Mouse (Mus musculus) intestine, embryonic 14.5 days (tissue): Measurements from ENCODE around the gene B3gntl1. TPM values are rescaled to one million over a fixed set of nuclear protein-coding genes. Genes with fewer than 3 reads are reported as not detected.
A peak's percentile ranks its signal among the peaks of the same experiment; 100 is the strongest.

ENCODE experiments used
- ATAC-seq: fragments of 200-750 bp; cut with Nextera tagmentation; replicated peaks from 2 replicates; pipeline ENCODE4 v1.8.0; 2017; ENCODE audit warnings: low read depth, moderate number of reproducible peaks, moderate TSS enrichment, moderate library complexity; ENCODE audit not compliant: low FRiP score, low TSS enrichment
- DNase-seq: peaks from one replicate; pipeline ENCODE4 v3.0.0-alpha.2; 2018; ENCODE audit warnings: low spot score
- H3K27ac ChIP-seq: fragments of 300-500 bp; sonication (generic); 2 replicates; pipeline ENCODE4 v1.5.1; 2014; ENCODE audit warnings: low read depth, mild to moderate bottlenecking, control low read depth
- H3K27me3 ChIP-seq: fragments of 300-500 bp; sonication (generic); replicated peaks from 2 replicates; pipeline ENCODE4 v1.6.1; 2014; ENCODE audit warnings: low read length, control low read depth; ENCODE audit not compliant: control insufficient read depth, insufficient read depth
- H3K36me3 ChIP-seq: fragments of 300-500 bp; sonication (generic); 2 replicates; pipeline ENCODE4 v1.6.1; 2014; ENCODE audit warnings: low read length, control low read depth; ENCODE audit not compliant: control insufficient read depth, insufficient read depth
- H3K4me1 ChIP-seq: fragments of 300-500 bp; sonication (generic); replicated peaks from 2 replicates; pipeline ENCODE4 v1.6.1; 2014; ENCODE audit warnings: low read length, control low read depth, mixed read lengths; ENCODE audit not compliant: control insufficient read depth, insufficient read depth
- H3K4me2 ChIP-seq: fragments of 300-500 bp; sonication (generic); 2 replicates; pipeline ENCODE4 v1.6.1; 2014; ENCODE audit warnings: low read length
- H3K4me3 ChIP-seq: fragments of 300-500 bp; sonication (generic); 2 replicates; pipeline ENCODE4 v1.5.1; 2014; ENCODE audit warnings: low read depth, low read length, control low read depth, mixed read lengths
- H3K9ac ChIP-seq: fragments of 300-500 bp; sonication (generic); 2 replicates; pipeline ENCODE4 v1.6.1; 2014; ENCODE audit warnings: mild to moderate bottlenecking, low read length
- H3K9me3 ChIP-seq: fragments of 300-500 bp; sonication (generic); 2 replicates; pipeline ENCODE4 v1.6.1; 2016; ENCODE audit warnings: low read length, control low read depth; ENCODE audit not compliant: control insufficient read depth
- WGBS: fragments of 180-500 bp; shearing (Covaris S2); extraction: QIAGEN DNeasy Blood & Tissue Kit; methylation state at CpG from one replicate; pipeline ENCODE4 v1.1.7; 2014; 5-methylcytosine and 5-hydroxymethylcytosine counted together
- polyA plus RNA-seq: library from polyadenylated mRNA; unstranded; fragments of >200 nt; fragmentation: Nextera tagmentation; extraction: Ambion mirVana; gene quantifications from 2 replicates; pipeline ENCODE4 v1.2.1, GENCODE M21; 2014

B3gntl1 gene
- 8.0 and 8.3 TPM in 2 replicates for polyA plus RNA-seq

DNA sequence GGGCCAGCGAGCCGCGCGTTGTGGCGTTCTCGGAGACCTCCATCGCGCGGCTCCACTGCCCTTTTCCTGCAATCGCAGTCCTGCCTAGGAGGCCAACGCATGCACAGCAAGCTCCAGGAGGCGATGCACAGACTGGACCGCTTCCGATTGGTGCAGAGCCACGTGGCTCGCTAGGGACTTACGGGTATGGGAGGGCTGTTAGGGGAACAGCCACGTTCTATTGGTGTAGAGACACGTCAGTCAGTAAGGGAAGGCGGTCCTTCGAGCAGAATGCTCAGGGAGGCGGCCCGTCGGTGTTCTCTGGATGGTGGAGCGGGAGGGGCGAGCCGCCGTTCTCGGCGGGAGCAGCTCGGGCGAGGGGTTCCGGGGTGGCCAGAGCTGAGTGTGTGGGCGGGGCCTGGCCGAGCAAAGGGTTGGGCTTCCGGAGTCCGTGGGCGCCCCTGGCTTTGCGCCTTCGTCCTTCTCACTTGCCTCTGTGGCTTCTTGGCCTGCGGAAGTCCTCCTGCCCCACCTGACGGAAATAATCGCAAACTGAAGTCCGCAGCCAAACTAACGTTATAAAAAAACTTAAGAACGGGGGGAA lies at the start of gene B3gntl1:
TSS of gene B3gntl1 (minus strand) at position 164 of the 583 bp plus-strand sequence.
- DNase-seq (peak; percentile 100), ATAC-seq (peak; percentile 100)
- H3K9me3 ChIP-seq: no peaks in the 10 kb centered on the region
- peak within 1 kb of the TSS; percentile 76 for H3K4me3 ChIP-seq
- H3K9ac ChIP-seq: peak within 1 kb of the TSS; percentile 69
- peaks cover 7% of the 10 kb centered on the region; the same call in 1 of the 2 replicates for H3K4me1 ChIP-seq
- peak within 1 kb of the TSS; percentile 94 for H3K27ac ChIP-seq
- H3K27me3 ChIP-seq: no peaks in the 10 kb centered on the region
- peak within 1 kb of the TSS; percentile 77 for H3K4me2 ChIP-seq
- WGBS: 2% methylated on average over 46 of the region's 46 CpGs
- peaks cover 4% of the 10 kb centered on the region; the same call in 1 of the 2 replicates for H3K36me3 ChIP-seq

DNA sequence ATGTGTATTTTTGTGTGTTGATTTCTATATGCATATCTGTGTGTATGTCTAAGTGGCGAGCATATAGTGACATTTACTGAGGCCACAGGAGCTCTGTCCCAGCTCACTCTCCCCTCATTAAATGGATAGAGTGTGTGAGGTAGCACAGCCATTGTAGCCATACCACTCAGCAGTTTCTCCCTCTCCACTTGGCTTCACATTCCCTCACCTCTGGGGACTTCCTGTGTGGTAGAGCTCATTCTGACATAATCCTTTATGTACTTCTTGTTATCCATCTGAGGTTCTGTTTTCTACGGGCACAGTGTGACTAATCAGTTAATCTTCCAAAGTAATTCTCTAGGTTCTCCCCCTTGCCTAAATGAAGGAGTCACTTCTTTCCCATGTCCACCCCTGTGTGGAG lies 49.5 kb upstream of the B3gntl1 start:
- Histone ChIP-seq H3K36me3 (no peaks in the 10 kb centered on the region), H3K9ac (no peak overlapping the region), H3K27ac (no peak overlapping the region), H3K9me3 (no peaks in the 10 kb centered on the region), H3K4me2 (no peak overlapping the region), H3K27me3 (no peaks in the 10 kb centered on the region), H3K4me3 (no peak overlapping the region), H3K4me1 (no peaks in the 10 kb centered on the region)
- WGBS: 77% methylated on average over 2 of the region's 2 CpGs
- no peak for ATAC-seq
- DNase-seq: no peak

DNA sequence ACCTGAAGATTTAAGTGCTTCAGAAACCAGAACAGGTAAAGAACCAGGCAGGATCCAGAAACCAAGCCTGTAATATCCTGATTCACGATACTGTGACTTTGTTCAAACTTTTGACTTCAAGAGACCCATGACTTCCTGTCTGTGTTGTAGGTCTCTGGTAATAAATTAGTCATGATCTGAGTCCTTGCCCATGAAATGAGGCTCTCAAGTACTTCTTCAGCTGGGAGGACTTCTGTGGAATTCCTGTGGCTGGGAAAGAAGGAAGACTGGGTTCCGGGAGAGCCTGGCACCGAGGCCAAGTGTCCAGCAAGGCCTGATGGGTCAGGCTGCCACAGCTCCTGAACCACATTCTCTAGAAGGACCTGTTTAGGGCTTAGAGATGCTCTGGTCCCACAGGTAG lies 47.8 kb upstream of the B3gntl1 start:
- Histone ChIP-seq H3K27ac (no peak overlapping the region), H3K9ac (no peak overlapping the region), H3K4me1 (no peaks in the 10 kb centered on the region), H3K27me3 (no peaks in the 10 kb centered on the region), H3K9me3 (no peaks in the 10 kb centered on the region), H3K4me2 (no peak overlapping the region), H3K4me3 (no peak overlapping the region), H3K36me3 (peaks cover 9% of the 10 kb centered on the region)
- no peak for ATAC-seq
- 84% methylated on average over 3 of the region's 3 CpGs for WGBS
- no peak for DNase-seq

GRCm38 (mm10) chr11:121717724-121718123 lies 44.8 kb upstream of the B3gntl1 start:
- no peaks in the 10 kb centered on the region for H3K27me3 ChIP-seq
- peak; percentile 71 for DNase-seq
- no peak overlapping the region for H3K27ac ChIP-seq
- WGBS: 46% methylated on average over 6 of the region's 6 CpGs
- no peak overlapping the region for H3K4me3 ChIP-seq
- no peaks in the 10 kb centered on the region for H3K9me3 ChIP-seq
- H3K36me3 ChIP-seq: peaks cover 17% of the 10 kb centered on the region
- 0 out of 2 replicates have a peak, but pooled peaks cover 2% of the 10 kb centered on the region for H3K4me1 ChIP-seq
- H3K4me2 ChIP-seq: no peak overlapping the region
- peak; percentile 82 for ATAC-seq
- no peak overlapping the region for H3K9ac ChIP-seq

DNA sequence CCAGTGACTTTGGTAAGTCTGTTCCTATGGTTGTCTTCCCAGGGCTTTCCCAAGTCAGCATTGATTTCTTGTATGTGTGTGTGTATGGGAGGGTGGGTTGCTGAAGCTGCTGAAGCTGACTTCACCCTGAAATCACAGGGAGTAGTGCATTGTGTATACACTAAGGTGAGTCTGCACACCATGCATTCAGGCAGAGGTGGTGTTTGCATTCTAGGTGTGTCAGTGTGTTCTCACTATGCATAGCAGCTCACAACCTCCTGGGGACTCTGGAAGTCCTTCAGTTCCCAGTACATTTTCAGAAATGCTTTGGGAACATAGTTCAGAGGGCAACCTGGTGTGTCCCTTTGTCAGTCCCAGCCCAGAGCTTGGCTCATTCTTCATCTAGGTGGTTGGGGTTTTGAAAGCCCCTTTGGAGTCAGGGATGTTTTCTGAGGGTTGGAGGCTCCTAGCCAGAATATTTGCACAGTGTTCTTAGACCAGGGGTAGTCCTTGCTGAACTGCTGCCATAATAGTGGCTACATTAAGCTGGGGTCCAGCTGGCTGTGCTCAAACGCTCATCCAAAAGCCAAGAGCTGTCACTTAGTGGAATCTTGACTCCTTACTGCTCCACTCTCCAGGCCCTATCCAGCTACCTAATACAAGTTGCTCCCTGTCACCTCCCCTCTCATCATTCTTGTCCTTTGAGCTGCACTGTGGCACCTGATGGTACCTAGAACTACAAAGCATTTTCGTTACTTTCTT lies 42.0 kb upstream of the B3gntl1 start:
- H3K36me3 ChIP-seq: peaks cover 21% of the 10 kb centered on the region
- H3K27me3 ChIP-seq: no peaks in the 10 kb centered on the region
- DNase-seq (no peak), ATAC-seq (no peak)
- 73% methylated on average over 2 of the region's 2 CpGs for WGBS
- no peak overlapping the region for H3K4me3 ChIP-seq
- H3K27ac ChIP-seq: no peak overlapping the region
- no peaks in the 10 kb centered on the region for H3K9me3 ChIP-seq
- H3K9ac ChIP-seq: no peak overlapping the region
- H3K4me1 ChIP-seq: 0 out of 2 replicates have a peak, but pooled peaks cover 6% of the 10 kb centered on the region
- no peak overlapping the region for H3K4me2 ChIP-seq

DNA sequence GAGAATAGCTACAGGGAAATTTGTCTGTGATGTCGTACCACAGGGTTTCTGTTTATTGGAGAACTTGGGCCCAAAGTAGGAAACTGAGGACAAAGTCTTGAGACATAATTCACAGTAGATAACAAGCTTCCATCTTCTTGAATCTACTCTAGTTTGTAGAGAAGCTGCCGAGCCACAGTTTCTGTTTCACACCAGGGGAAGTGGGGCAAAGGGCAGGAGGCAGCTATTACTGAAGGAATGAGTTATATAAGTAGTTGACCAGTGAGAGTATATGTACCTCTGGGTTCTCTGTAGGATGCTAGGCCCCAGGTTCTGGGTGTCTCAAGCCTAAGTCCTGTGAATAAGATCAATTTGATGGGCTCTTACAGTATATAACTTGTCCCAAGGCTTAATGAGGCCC lies 40.6 kb upstream of the B3gntl1 start:
- no peaks in the 10 kb centered on the region for H3K9me3 ChIP-seq
- no peak for DNase-seq
- H3K4me3 ChIP-seq: no peak overlapping the region
- H3K27me3 ChIP-seq: no peaks in the 10 kb centered on the region
- H3K4me2 ChIP-seq: 0 out of 2 replicates have a peak overlapping the region, but pooled peaks have one; percentile 9
- WGBS: 69% methylated on average over 2 of the region's 2 CpGs
- H3K36me3 ChIP-seq: peaks cover 21% of the 10 kb centered on the region
- H3K9ac ChIP-seq: no peak overlapping the region
- peak overlapping the region; percentile 5; the same call in 1 of the 2 replicates for H3K27ac ChIP-seq
- H3K4me1 ChIP-seq: 0 out of 2 replicates have a peak, but pooled peaks cover 6% of the 10 kb centered on the region
- no peak for ATAC-seq

DNA sequence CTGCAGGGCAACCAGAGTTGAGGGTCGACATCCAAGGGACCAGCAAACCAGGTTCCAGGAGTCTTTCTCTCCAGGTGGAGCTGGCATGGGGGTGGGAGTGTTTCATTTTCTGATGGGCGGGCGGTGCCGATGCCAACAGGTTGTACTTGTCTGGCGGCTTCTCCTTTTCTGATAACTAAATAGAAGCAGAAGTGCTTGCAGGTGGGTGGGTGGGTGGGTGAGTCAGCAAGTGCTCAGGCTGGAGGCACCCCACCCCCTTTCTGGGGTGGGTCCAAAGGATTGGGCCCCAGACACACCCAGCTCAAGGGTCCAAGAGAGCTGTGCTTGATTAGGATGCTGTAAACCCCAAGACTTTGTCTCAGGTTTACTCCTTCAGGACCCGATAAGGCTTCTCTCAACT lies 40.0 kb upstream of the B3gntl1 start:
- no peak overlapping the region for H3K4me3 ChIP-seq
- H3K4me1 ChIP-seq: 0 out of 2 replicates have a peak, but pooled peaks cover 6% of the 10 kb centered on the region
- H3K27me3 ChIP-seq: no peaks in the 10 kb centered on the region
- peak; percentile 79 for ATAC-seq
- peaks cover 21% of the 10 kb centered on the region for H3K36me3 ChIP-seq
- H3K4me2 ChIP-seq: 0 out of 2 replicates have a peak overlapping the region, but pooled peaks have one; percentile 9
- WGBS: 76% methylated on average over 6 of the region's 6 CpGs
- H3K9ac ChIP-seq: no peak overlapping the region
- no peaks in the 10 kb centered on the region for H3K9me3 ChIP-seq
- H3K27ac ChIP-seq: peak overlapping the region; percentile 29; the same call in 1 of the 2 replicates
- DNase-seq: peak; percentile 75

GRCm38 (mm10) chr11:121710245-121710644 lies 37.3 kb upstream of the B3gntl1 start:
- no peak overlapping the region for H3K4me2 ChIP-seq
- no peak for DNase-seq
- H3K27ac ChIP-seq: no peak overlapping the region
- 94% methylated on average over 5 of the region's 5 CpGs for WGBS
- no peaks in the 10 kb centered on the region for H3K27me3 ChIP-seq
- no peak for ATAC-seq
- H3K9ac ChIP-seq: no peak overlapping the region
- H3K36me3 ChIP-seq: peaks cover 6% of the 10 kb centered on the region; the same call in 1 of the 2 replicates
- H3K9me3 ChIP-seq: no peaks in the 10 kb centered on the region
- H3K4me3 ChIP-seq: no peak overlapping the region
- 0 out of 2 replicates have a peak, but pooled peaks cover 10% of the 10 kb centered on the region for H3K4me1 ChIP-seq
